Mouse (Mus musculus) stomach, postnatal 0 days (tissue): Measurements from ENCODE around the gene Rit1. TPM values are rescaled to one million over a fixed set of nuclear protein-coding genes. Genes with fewer than 3 reads are reported as not detected.
"Not testable (repeated sequence)": the region's sequence is repeated elsewhere in the genome, so short reads cannot be mapped to it uniquely, and the experiment has no call there.

Experiments
- ATAC-seq: fragments of 200-750 bp; cut with Nextera tagmentation; 2 replicates; pipeline ENCODE4 v1.8.0; 2017; ENCODE audit not compliant: low FRiP score, low TSS enrichment
- DNase-seq: peaks from one replicate; pipeline ENCODE4 v3.0.0-alpha.2; 2016; ENCODE audit warnings: low spot score
- H3K27ac ChIP-seq: fragments of 300-500 bp; sonication (generic); replicated peaks from 2 replicates; pipeline ENCODE4 v1.5.1; 2014; ENCODE audit warnings: mild to moderate bottlenecking, control low read depth
- H3K27me3 ChIP-seq: fragments of 300-500 bp; sonication (generic); 2 replicates; pipeline ENCODE4 v1.6.1; 2014; ENCODE audit warnings: low read length; ENCODE audit not compliant: control insufficient read depth, insufficient read depth
- H3K36me3 ChIP-seq: fragments of 300-500 bp; sonication (generic); 2 replicates; pipeline ENCODE4 v1.6.1; 2014; ENCODE audit warnings: low read length, mixed read lengths; ENCODE audit not compliant: control insufficient read depth, insufficient read depth
- H3K4me1 ChIP-seq: fragments of 300-500 bp; sonication (generic); replicated peaks from 2 replicates; pipeline ENCODE4 v1.6.1; 2014; ENCODE audit warnings: antibody characterized with exemption; ENCODE audit not compliant: control insufficient read depth, insufficient read depth
- H3K4me2 ChIP-seq: fragments of 300-500 bp; sonication (generic); replicated peaks from 2 replicates; pipeline ENCODE4 v1.6.1; 2014; ENCODE audit warnings: low read depth, mild to moderate bottlenecking, control low read depth, moderate library complexity
- H3K4me3 ChIP-seq: fragments of 300-500 bp; sonication (generic); 2 replicates; pipeline ENCODE4 v1.5.1; 2014; ENCODE audit warnings: low read depth, low read length, control low read depth
- H3K9ac ChIP-seq: fragments of 300-500 bp; sonication (generic); 2 replicates; pipeline ENCODE4 v1.6.1; 2014; ENCODE audit warnings: mild to moderate bottlenecking, low read length, control low read depth, mixed read lengths
- H3K9me3 ChIP-seq: fragments of 300-500 bp; sonication (generic); 2 replicates; pipeline ENCODE4 v1.6.1; 2016; ENCODE audit warnings: low read length; ENCODE audit not compliant: control insufficient read depth
- CTCF ChIP-seq: IDR thresholded peaks from 2 replicates; pipeline ENCODE4 v1.5.1; 2016; ENCODE audit warnings: antibody characterized with exemption, low read depth, mild to moderate bottlenecking, moderate library complexity
- EP300 ChIP-seq: optimal IDR thresholded peaks from 2 replicates; pipeline ENCODE3; 2016; ENCODE audit warnings: antibody characterized with exemption
- WGBS: fragments of 180-500 bp; shearing (Covaris S2); extraction: QIAGEN DNeasy Blood & Tissue Kit; methylation state at CpG from one replicate; pipeline ENCODE4 v1.1.7; 2014; 5-methylcytosine and 5-hydroxymethylcytosine counted together
- polyA plus RNA-seq: library from polyadenylated mRNA; unstranded; fragments of >200 nt; fragmentation: Nextera tagmentation; extraction: Ambion mirVana; gene quantifications from 2 replicates; pipeline ENCODE4 v1.2.1, GENCODE M21; 2015

Rit1 gene
- polyA plus RNA-seq, 1 experiment from 2014 or later, result 85.5 TPM

DNA sequence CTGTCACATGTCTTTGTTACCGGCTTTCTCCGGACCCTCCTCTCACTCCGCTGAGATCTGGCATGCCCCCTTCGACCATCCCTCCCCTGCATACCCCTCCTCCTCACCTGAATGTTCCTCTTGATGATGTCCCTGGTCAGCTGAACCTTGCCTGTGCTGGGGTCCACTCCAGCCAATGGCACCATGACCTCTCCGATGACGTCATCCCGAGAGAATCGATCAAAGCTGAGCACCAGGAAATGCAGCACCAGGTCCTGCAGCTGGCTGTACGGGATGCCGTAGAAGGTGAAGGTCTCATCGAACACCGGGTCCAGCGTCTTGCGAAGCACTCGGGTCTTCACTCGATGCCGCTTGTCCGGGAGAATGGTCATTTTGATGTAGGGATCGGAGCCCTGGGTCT is 45.0 kb downstream of the Rit1 start:
- DNase-seq, result no peak
- WGBS, result 94% methylated on average over 19 of the region's 19 CpGs

DNA sequence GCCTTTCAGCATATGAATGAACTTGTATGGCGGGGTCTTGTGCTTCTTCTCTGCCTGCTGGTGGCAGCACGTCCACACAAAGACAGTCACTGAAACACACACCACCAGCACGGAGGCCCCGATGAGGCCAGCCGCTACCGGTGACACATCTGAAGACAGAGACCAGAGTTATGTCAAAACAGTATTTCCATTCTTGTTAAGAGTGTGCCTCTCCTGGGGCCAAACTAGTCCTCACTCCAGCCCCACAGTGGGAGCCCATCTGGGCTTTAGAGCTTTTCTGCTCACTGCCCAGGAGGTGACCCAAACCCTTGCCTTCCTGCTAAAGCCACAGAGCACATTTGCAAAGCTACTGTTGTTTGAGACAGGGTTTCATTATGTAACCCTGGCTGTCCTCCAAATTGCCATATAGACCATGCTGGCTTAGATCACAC is 45.8 kb downstream of the Rit1 start:
- no peaks in the 10 kb centered on the region for H3K27me3 ChIP-seq
- WGBS, result 61% methylated on average over 6 of the region's 6 CpGs
- H3K9ac ChIP-seq, result no peak overlapping the region
- no peak for DNase-seq
- no peak overlapping the region for H3K4me2 ChIP-seq
- ATAC-seq, result no peak
- no peaks in the 10 kb centered on the region for H3K36me3 ChIP-seq
- H3K27ac ChIP-seq, result no peak overlapping the region
- no peak overlapping the region for H3K4me3 ChIP-seq
- H3K9me3 ChIP-seq, result no peaks in the 10 kb centered on the region
- peaks cover 5% of the 10 kb centered on the region; the same call in 1 of the 2 replicates for H3K4me1 ChIP-seq
- TF ChIP-seq CTCF (peak; percentile 57), EP300 (no peak)

More for the DNA sequence above, 45.0 kb downstream of the Rit1 start:
- no peak overlapping the region for H3K4me3 ChIP-seq
- ATAC-seq, result no peak
- H3K27ac ChIP-seq, result no peak overlapping the region
- H3K27me3 ChIP-seq, result no peaks in the 10 kb centered on the region
- H3K4me1 ChIP-seq, result peaks cover 5% of the 10 kb centered on the region; the same call in 1 of the 2 replicates
- H3K9me3 ChIP-seq, result no peaks in the 10 kb centered on the region
- no peak for TF ChIP-seq CTCF
- TF ChIP-seq EP300, result no peak
- no peak overlapping the region for H3K9ac ChIP-seq
- no peak overlapping the region for H3K4me2 ChIP-seq
- no peaks in the 10 kb centered on the region for H3K36me3 ChIP-seq

DNA sequence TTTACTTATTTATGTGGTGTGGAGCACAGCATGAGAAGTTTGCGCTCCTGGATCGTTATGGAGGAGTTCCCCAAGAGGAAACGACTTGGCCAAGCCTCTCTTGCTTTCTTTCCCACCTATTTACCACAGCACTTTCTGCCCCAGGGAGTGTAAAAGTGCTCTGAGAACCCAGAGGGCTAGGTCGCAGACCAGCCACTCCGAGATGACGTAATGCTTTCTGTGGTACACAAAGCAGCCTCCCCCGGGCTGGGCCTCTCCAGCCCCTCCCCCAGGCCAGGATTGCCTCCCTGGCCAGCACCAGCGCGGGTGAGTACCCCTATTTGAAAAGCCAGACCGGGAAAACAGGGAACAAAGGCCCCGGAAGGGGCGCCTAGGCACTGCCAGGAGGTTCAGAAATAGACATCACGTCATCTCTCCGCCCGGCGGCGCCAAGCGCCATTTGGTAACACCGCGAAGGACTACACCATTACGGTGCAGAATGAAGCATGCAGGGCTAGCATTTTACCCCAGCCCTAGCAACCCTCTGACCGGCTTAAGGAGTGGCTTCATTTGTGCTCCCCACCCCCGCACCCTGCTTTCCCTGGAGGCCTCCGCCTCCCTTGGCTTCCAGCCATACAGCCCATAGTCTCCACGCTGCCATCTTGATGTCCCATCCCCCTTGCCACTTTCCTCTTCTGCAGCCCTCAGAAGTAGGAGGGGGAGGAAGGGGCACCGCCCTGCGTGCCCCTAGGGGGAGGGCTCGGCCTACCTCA is 54.7 kb downstream of the Rit1 start:
- ATAC-seq, result peak; percentile 78
- H3K4me1 ChIP-seq, H3K27me3 ChIP-seq, H3K9me3 ChIP-seq, H3K36me3 ChIP-seq, H3K9ac ChIP-seq, H3K4me3 ChIP-seq: not testable (repeated sequence)
- Histone ChIP-seq H3K4me2 (peak overlapping the region; percentile 38), H3K27ac (peak overlapping the region; percentile 53; the same call in 1 of the 2 replicates)
- peak; percentile 64 for DNase-seq
- WGBS, result under 1% methylated on average over 15 of the region's 28 CpGs

DNA sequence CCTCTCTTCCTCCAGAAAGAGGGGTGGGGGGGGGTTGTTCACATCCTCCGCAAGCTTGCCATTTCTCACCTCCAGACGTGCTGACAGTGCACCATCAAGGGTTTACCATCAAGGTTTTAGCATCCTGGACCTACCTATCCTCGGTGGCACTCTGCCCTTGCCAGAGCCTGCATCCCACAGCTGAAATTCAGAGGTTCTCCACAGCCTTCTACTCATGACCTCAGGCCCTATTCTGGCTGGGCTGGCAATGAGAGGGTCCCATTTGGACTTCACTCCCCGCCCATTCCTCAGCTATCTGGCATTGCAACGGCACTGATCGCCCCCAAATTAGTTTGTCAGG is 55.3 kb downstream of the Rit1 start:
- not testable (repeated sequence) for H3K36me3 ChIP-seq, H3K4me3 ChIP-seq, DNase-seq, H3K27me3 ChIP-seq, H3K9me3 ChIP-seq, H3K4me1 ChIP-seq, H3K9ac ChIP-seq
- Histone ChIP-seq H3K27ac (peak overlapping the region; percentile 53; the same call in 1 of the 2 replicates), H3K4me2 (peak overlapping the region; percentile 38)
- WGBS, result 26% methylated on average over 3 of the region's 6 CpGs
- peak; percentile 14 for ATAC-seq

DNA sequence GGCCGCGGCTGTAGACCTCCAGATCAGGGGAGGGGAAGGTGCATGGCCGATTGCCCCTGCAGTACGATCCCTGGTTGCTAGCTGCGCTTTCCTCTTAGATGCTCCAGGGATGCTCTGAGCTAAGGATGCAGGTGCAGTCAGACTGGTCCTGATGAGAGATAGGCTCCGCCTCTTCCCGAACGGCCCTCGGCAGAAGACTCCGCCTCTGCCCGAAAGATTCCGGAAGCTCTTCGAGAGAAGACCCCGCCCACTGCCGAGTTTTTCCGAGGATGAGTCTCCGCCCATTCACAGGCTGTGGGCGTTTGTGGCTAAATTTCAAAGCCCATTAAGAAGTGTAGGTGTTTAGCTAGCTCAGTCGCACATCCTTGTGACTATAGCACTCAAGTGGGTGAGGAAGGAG is 55.8 kb downstream of the Rit1 start:
- H3K9me3 ChIP-seq, H3K4me3 ChIP-seq, H3K4me1 ChIP-seq, H3K4me2 ChIP-seq, H3K36me3 ChIP-seq, H3K9ac ChIP-seq, H3K27me3 ChIP-seq, H3K27ac ChIP-seq: not testable (repeated sequence)
- DNase-seq (peak; percentile 80), ATAC-seq (peak; percentile 69)
- WGBS, result under 1% methylated on average over 17 of the region's 19 CpGs

DNA sequence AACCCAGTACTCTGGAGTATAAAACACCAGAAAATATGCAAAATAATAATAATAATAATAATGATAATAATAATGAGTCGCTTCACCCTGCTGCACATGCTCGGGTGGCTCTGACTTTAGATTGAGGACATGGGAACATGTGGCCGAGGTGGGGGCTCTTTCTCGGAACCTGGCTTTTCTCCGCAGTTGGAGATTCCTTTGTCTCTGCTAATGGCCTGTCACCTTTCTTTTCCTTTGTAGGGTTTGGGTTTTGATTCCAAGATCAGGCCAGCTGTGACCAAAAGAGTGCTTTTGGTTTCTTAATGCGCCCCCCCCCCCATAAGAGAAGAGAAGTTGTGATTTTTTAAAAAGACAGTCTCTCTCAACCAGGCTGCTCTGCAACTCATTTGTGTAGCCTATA is 56.5 kb downstream of the Rit1 start:
- H3K4me2 ChIP-seq, H3K36me3 ChIP-seq, H3K27ac ChIP-seq, H3K9ac ChIP-seq, H3K4me1 ChIP-seq, H3K9me3 ChIP-seq, ATAC-seq, H3K27me3 ChIP-seq, DNase-seq, H3K4me3 ChIP-seq: not testable (repeated sequence)
- 86% methylated on average over 6 of the region's 6 CpGs for WGBS

DNA sequence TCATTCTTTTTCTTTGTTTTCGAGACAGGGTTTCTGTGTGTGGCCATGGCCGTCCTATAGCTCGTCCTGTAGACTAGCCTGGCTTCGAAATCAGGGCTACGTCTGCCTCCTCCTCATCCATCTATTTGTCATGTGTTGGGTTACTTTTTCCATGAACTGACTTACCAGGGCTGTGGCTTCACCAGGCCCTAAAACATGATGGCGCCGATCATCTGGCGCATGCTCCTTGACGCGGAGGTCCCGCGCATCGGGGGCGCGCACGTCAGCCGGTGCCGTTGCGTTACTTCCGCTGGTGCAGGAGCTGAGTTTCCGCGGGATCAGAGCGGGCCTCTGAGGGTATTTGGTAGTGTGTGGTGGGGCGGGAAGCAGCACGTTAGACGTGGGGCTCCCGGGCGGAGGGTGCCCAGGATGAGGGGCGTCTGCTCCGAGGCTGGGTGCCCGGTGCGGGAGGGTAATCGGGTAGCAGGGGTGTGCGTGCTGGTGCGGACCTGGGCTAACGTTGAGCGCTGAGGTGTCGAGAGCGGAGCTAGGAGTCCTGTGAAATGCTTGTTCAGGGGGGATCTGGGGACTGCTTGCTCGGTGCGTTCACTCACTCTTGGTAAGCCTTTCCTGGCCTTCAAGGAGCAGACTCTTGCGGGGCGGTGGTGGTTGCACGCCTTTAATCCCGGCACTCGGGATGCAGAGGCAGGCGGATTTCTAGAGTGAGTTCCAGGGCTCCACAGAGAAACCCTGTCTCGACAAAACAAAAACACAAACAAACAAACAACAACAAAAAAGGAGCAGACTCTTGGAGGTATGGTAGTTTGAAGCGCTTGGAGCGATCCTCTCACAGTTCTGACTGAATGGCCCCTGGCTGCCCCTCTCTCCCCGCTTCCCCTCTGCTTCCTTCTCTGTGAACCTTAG is 58.6 kb downstream of the Rit1 start, which contains the start of gene Syt11:
Syt11 (minus strand) TSS at position 226 of the 903 bp plus-strand sequence.
- Histone ChIP-seq H3K4me3 (peak within 1 kb of the TSS; percentile 34), H3K4me2 (peak within 1 kb of the TSS; percentile 32; the same call in 1 of the 2 replicates)
- not testable (repeated sequence) for H3K27ac ChIP-seq, H3K36me3 ChIP-seq, H3K9me3 ChIP-seq, H3K27me3 ChIP-seq, H3K9ac ChIP-seq, H3K4me1 ChIP-seq
- ATAC-seq (peak; percentile 79), DNase-seq (peak; percentile 34)
- WGBS, result 5% methylated on average over 29 of the region's 51 CpGs
